Mouse (Mus musculus) midbrain, embryonic 11.5 days (tissue): Measurements from ENCODE around the gene Dntt. TPM values are rescaled to one million over a fixed set of nuclear protein-coding genes. Genes with fewer than 3 reads are reported as not detected.
A peak's percentile ranks its signal among the peaks of the same experiment; 100 is the strongest.

ENCODE experiments used
- ATAC-seq: fragments of 200-750 bp; cut with Nextera tagmentation; 2 replicates; pipeline ENCODE4 v1.8.0; 2017; ENCODE audit warnings: moderate TSS enrichment, moderate library complexity; ENCODE audit not compliant: low FRiP score
- DNase-seq: peaks from one replicate; pipeline ENCODE4 v3.0.0; 2015; ENCODE audit warnings: low spot score; ENCODE audit errors: missing footprints
- H3K27ac ChIP-seq: fragments of 300-500 bp; sonication (generic); 2 replicates; pipeline ENCODE4 v1.5.1; 2014; ENCODE audit warnings: low read depth, low read length
- H3K27me3 ChIP-seq: fragments of 300-500 bp; sonication (generic); 2 replicates; pipeline ENCODE4 v1.6.1; 2014; ENCODE audit warnings: mild to moderate bottlenecking, low read length, moderate library complexity, mixed read lengths; ENCODE audit not compliant: control insufficient read depth, insufficient read depth
- H3K36me3 ChIP-seq: fragments of 300-500 bp; sonication (generic); 2 replicates; pipeline ENCODE4 v1.6.1; 2014; ENCODE audit warnings: mild to moderate bottlenecking, low read length, moderate library complexity, mixed read lengths; ENCODE audit not compliant: control insufficient read depth, insufficient read depth
- H3K4me1 ChIP-seq: fragments of 300-500 bp; sonication (generic); 2 replicates; pipeline ENCODE4 v1.6.1; 2014; ENCODE audit warnings: low read length; ENCODE audit not compliant: control insufficient read depth, insufficient read depth
- H3K4me2 ChIP-seq: fragments of 300-500 bp; sonication (generic); 2 replicates; pipeline ENCODE4 v1.6.1; 2014; ENCODE audit warnings: mild to moderate bottlenecking, moderate library complexity
- H3K4me3 ChIP-seq: fragments of 300-500 bp; sonication (generic); 2 replicates; pipeline ENCODE4 v1.5.1; 2014; ENCODE audit warnings: low read depth, low read length
- H3K9ac ChIP-seq: fragments of 300-500 bp; sonication (generic); 2 replicates; pipeline ENCODE4 v1.6.1; 2014; ENCODE audit warnings: low read length
- H3K9me3 ChIP-seq: fragments of 300-500 bp; sonication (generic); 2 replicates; pipeline ENCODE4 v1.6.1; 2016; ENCODE audit warnings: low read length; ENCODE audit not compliant: control insufficient read depth
- WGBS: fragments of 180-500 bp; shearing (Covaris S2); extraction: QIAGEN DNeasy Blood & Tissue Kit; methylation state at CpG from one replicate; pipeline ENCODE4 v1.1.7; 2014; 5-methylcytosine and 5-hydroxymethylcytosine counted together
- polyA plus RNA-seq: library from polyadenylated mRNA; unstranded; fragments of >200 nt; fragmentation: Nextera tagmentation; extraction: Ambion mirVana; gene quantifications from 2 replicates; pipeline ENCODE4 v1.2.1, GENCODE M21; 2014

The Dntt gene
- polyA plus RNA-seq, 1 experiment from 2014 or later = not detected

DNA sequence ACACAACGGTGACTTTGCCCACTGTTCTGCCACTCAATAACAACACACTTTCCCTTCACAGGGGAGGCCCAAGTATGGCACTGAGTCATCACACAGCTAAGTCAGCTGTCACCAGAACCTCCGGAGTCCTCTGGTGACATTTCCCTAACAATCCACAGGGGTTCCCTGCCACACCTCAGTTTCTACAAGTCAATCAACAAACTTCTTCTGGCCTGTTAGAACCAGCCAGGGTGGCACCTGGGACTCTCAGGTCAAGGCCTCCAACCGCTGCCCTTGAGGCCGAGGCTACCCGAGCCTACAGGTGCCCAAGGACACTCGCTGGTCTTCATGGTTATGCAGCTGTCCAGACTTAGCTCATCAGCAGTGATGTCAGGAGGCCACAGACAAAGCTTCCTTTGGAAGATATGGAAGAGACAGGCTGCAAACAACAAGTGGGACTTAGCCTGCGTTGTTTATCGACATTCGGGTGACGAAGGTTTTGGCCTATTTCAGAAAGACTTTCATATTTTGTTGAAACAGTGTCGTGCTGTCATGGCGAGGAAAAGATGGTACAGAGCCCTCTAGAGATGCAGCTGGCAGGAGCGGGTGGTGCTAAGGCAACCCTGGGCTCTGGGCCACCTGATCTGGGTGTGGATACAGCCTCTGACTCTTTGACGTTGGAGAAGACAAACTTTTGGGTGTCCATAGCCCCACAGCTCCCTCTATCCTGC is 44.8 kb downstream of the Dntt start:
- Histone ChIP-seq H3K27ac (no peak overlapping the region), H3K9me3 (no peaks in the 10 kb centered on the region), H3K27me3 (no peaks in the 10 kb centered on the region), H3K4me1 (no peaks in the 10 kb centered on the region), H3K4me3 (no peak overlapping the region), H3K36me3 (no peaks in the 10 kb centered on the region), H3K9ac (no peak overlapping the region), H3K4me2 (no peak overlapping the region)
- DNase-seq (peak; percentile 39), ATAC-seq (no peak)
- WGBS = 88% methylated on average over 14 of the region's 14 CpGs

DNA sequence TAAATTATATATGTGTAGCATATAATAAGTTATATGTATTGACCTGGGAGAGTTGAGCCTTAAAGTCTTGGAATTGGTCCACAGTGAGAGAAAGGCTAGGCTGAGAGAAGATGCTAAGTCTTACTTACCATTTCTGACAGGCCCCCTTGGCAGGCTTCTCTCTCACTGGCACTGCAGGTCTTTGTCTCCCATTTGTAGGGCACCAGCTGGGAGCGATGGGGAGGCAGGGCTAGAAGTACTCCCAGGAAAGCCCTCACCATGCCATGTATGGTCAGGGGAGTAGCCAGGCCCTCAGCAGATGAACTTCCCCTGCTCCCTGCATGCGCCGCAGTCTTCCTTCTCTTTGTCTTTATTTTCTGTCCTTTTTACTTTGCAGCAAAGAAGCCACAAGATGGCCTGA is 47.8 kb downstream of the Dntt start, which contains the start of gene Opalin:
TSS of gene Opalin (minus strand) at position 208 of the 400 bp plus-strand sequence.
- Histone ChIP-seq H3K36me3 (no peaks in the 10 kb centered on the region), H3K9me3 (no peaks in the 10 kb centered on the region), H3K4me1 (peaks cover 9% of the 10 kb centered on the region), H3K27ac (no peak within 1 kb of the TSS), H3K4me2 (no peak within 1 kb of the TSS), H3K9ac (no peak within 1 kb of the TSS), H3K27me3 (no peaks in the 10 kb centered on the region), H3K4me3 (no peak within 1 kb of the TSS)
- ATAC-seq = no peak
- DNase-seq = no peak
- 93% methylated on average over 3 of the region's 3 CpGs for WGBS

DNA sequence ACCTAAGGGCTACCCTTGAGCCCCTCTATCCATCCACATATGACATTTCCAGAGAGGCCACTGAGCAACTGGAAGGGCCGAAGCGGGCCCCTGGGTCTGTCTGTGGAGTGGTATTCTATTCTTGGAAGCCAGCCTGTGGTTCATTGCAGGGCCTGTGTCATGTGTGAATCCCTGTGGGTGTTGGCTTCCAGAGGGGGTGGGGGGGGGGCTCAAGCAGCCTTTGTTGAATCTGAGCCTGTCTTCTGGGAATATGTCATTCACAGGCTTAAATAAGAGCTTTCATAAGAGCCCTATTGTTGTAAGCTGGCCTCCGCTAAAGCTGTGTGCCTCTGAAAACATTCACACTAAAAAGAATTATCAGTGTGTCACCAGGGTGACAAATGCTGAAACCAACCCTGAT is 52.5 kb downstream of the Dntt start:
- Histone ChIP-seq H3K4me1 (peaks cover 9% of the 10 kb centered on the region), H3K36me3 (no peaks in the 10 kb centered on the region), H3K27me3 (no peaks in the 10 kb centered on the region), H3K9me3 (no peaks in the 10 kb centered on the region), H3K4me2 (no peak overlapping the region), H3K9ac (no peak overlapping the region), H3K4me3 (no peak overlapping the region), H3K27ac (peak overlapping the region; percentile 25; the same call in 1 of the 2 replicates)
- no peak for DNase-seq
- peak; percentile 75 for ATAC-seq
- 33% methylated on average over 3 of the region's 3 CpGs for WGBS

DNA sequence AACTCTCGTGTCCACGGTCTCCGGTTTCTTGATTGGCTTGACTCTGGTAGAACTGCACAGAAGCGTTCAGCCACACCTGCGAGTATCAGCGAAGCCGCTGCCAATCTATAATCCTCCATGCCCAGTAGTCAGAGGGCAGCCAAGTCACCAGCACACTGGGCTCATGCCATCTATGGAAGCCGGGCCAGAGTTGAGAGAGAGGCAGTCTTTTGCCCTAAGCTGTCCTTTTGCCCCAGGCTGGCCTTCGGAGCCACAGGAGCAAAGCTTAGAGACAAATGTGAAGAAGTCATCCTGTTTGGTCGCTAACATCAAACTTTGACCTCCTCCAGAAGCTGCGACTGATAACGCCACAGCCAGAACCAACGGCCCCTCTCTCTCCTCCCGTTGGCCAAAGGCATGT is 54.6 kb downstream of the Dntt start:
- Histone ChIP-seq H3K9me3 (no peaks in the 10 kb centered on the region), H3K4me3 (no peak overlapping the region), H3K9ac (no peak overlapping the region), H3K27me3 (peaks cover 6% of the 10 kb centered on the region; the same call in 1 of the 2 replicates), H3K4me1 (peaks cover 9% of the 10 kb centered on the region), H3K36me3 (no peaks in the 10 kb centered on the region), H3K4me2 (no peak overlapping the region), H3K27ac (no peak overlapping the region)
- no peak for DNase-seq
- ATAC-seq = no peak
- WGBS = 93% methylated on average over 14 of the region's 14 CpGs

DNA sequence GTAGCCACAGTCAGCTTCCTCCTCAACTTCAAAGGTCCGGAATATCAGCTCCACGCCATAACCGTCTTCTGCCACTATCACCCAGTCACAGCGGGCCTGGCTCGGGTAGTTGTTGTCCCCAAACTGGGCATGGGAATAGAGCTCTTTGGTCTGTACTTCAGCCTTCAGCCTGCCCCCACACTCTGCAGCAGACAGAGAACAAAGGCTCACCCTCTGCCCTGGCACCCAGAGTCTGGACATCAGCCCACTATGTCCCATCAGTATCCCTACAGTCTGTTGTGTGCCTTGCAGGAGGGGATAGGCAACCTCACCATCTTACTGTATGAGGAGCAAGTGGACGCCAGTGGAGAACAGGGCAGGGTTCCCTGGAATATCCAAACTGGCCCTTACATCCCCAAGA is 57.2 kb downstream of the Dntt start:
- Histone ChIP-seq H3K4me3 (no peak overlapping the region), H3K9me3 (no peaks in the 10 kb centered on the region), H3K27me3 (peaks cover 13% of the 10 kb centered on the region; the same call in 1 of the 2 replicates), H3K4me1 (peaks cover 6% of the 10 kb centered on the region), H3K36me3 (no peaks in the 10 kb centered on the region), H3K9ac (no peak overlapping the region), H3K27ac (no peak overlapping the region), H3K4me2 (no peak overlapping the region)
- no peak for DNase-seq
- 87% methylated on average over 6 of the region's 6 CpGs for WGBS
- peak; percentile 25; the same call in 1 of the 2 replicates for ATAC-seq

GRCm38 (mm10) chr19:41086700-41087099 is 57.6 kb downstream of the Dntt start:
- peak; percentile 76 for ATAC-seq
- no peak overlapping the region for H3K4me3 ChIP-seq
- peaks cover 2% of the 10 kb centered on the region for H3K4me1 ChIP-seq
- H3K27me3 ChIP-seq = peaks cover 13% of the 10 kb centered on the region; the same call in 1 of the 2 replicates
- no peak overlapping the region for H3K9ac ChIP-seq
- no peaks in the 10 kb centered on the region for H3K9me3 ChIP-seq
- DNase-seq = peak; percentile 97
- no peaks in the 10 kb centered on the region for H3K36me3 ChIP-seq
- 14% methylated on average over 2 of the region's 2 CpGs for WGBS
- H3K27ac ChIP-seq = no peak overlapping the region
- H3K4me2 ChIP-seq = no peak overlapping the region

- Histone ChIP-seq H3K4me1 (no peaks in the 10 kb centered on the region), H3K27me3 (peaks cover 13% of the 10 kb centered on the region; the same call in 1 of the 2 replicates), H3K36me3 (no peaks in the 10 kb centered on the region), H3K4me2 (no peak overlapping the region), H3K4me3 (no peak overlapping the region), H3K27ac (no peak overlapping the region), H3K9ac (no peak overlapping the region), H3K9me3 (no peaks in the 10 kb centered on the region)
- ATAC-seq (no peak), DNase-seq (peak; percentile 77)
- WGBS = 63% methylated on average over 4 of the region's 4 CpGs
These were observed 58.8 kb downstream of the Dntt start for GRCm38 (mm10) chr19:41087901-41088300.

DNA sequence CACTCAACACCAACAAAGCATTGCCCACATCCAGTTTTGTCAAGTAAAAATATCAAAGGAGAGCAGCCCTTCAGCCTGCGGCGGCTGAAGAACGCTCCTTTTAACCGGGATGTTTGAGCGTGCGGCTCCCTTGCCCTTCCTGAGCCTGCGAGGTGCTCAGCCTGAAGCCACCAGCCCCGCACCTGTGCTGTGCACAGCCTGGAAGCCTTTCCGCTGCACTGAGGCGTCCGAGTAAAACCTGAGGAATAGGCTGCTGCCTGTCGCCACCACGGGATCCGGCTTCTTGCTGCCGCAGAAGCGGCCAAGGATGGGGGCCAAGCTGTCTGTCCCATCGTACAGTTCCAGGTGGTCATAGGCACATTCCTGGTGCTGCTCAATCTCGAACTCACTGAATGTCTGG is 59.4 kb downstream of the Dntt start:
- H3K9me3 ChIP-seq = no peaks in the 10 kb centered on the region
- ATAC-seq = no peak
- peaks cover 13% of the 10 kb centered on the region; the same call in 1 of the 2 replicates for H3K27me3 ChIP-seq
- no peaks in the 10 kb centered on the region for H3K36me3 ChIP-seq
- H3K4me3 ChIP-seq = no peak overlapping the region
- DNase-seq = peak; percentile 66
- H3K4me2 ChIP-seq = no peak overlapping the region
- no peak overlapping the region for H3K27ac ChIP-seq
- H3K4me1 ChIP-seq = no peaks in the 10 kb centered on the region
- 48% methylated on average over 18 of the region's 18 CpGs for WGBS
- H3K9ac ChIP-seq = no peak overlapping the region

DNA sequence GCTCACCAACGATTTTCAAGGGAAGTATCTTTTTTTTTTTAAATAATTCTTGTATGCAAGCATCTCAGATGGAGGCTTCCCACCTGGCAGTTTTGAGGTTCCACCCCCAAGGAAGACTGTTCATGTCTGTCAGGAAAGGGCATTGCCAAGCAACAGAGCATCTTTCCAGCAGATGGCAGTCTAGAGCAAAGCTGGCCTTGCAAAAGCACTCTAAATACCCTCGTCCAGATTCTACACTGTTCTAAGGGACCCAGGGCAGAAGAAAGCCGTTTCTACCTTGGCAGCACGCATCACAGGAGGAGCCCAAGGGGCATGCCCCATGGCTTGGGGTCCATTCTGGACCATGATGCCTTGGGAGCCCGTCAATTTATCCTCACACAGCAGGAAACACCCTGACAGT is 60.8 kb downstream of the Dntt start:
- no peak overlapping the region for H3K27ac ChIP-seq
- H3K36me3 ChIP-seq = no peaks in the 10 kb centered on the region
- no peak overlapping the region for H3K9ac ChIP-seq
- no peaks in the 10 kb centered on the region for H3K9me3 ChIP-seq
- no peak overlapping the region for H3K4me2 ChIP-seq
- no peaks in the 10 kb centered on the region for H3K4me1 ChIP-seq
- 15% methylated on average over 5 of the region's 5 CpGs for WGBS
- DNase-seq (peak; percentile 97), ATAC-seq (peak; percentile 43; the same call in 1 of the 2 replicates)
- no peak overlapping the region for H3K4me3 ChIP-seq
- peaks cover 13% of the 10 kb centered on the region; the same call in 1 of the 2 replicates for H3K27me3 ChIP-seq
